Mouse (Mus musculus) cerebellum, adult 9-10 months (tissue): ENCODE data around the gene Pcdh7.

Experiments used
- DNase-seq: peaks from one replicate; pipeline ENCODE4 v3.0.0; 2022

The Pcdh7 gene

DNA sequence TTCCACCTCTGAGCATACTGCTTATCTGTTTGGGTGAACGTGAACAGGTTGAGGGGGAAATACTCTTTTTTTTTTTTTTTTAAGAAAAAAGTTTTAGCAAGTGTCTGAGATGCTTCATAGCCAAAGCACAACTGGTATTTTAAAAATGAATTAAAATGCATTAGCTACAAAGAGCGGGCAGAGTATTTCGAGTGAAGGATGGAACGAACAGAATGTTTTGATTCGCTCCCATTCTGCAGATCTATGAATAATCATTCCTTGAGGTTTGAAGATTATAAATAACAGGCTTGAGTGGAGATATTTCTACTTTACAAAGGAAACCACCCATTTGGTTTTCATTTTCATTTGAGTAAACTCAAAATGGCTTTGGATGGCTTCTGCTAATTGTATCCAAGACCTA is 214.0 kb downstream of the Pcdh7 start:
- DNase-seq = no peak

DNA sequence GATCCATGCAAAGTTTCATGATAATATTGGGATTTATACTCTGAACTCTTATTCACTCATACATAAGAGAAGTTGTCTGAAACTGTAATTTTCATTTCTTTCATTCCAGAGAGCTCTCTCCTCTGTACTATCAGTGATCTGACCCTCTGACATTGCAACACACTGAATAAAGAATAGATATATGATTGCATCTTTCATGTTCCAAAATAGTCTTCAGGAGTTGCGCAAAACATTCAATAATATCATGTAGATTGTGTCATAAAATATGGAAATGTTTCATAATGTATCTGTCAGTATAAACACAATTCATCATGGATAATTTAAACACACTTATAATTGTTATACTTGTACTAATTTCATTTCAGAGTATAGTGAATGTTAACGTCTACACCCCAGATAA is 216.9 kb downstream of the Pcdh7 start:
- no peak for DNase-seq

DNA sequence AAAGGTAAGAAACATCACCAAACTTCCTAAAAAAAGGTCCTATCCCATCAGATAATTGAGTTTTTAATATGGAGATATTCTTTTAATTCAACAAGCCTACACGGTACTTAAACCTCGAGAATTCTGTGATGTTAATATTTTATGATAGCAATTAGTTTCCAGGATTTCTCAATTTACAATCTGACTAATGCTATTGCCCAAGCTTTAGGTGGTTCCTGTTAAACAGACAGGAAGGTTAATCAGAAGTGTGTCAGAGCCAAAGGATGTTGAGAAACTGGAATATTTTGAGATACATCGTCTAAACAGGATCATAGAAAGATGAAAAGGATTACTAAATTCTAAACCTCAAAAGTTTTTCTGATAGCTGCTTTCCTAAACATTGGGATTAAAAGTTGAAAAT is 222.7 kb downstream of the Pcdh7 start:
- DNase-seq = no peak

DNA sequence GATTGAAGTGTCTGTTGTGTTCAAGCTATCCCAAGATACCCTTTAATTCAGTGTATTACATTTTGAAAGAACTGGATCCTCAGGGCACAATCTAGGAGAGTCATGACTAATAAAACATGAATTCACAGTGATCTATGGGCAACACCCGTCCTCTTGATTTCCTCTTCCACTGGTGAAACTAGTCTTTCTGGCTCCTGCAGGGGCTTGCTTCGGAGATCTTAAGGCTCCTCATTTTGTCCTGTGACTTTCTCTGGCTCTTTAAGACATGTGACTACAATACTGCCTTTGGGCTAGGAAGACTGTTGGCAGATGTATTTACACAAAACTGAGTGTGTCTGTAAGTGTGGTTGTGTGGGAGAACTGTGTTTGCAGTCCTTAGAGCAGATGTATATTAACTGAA is 225.4 kb downstream of the Pcdh7 start:
- DNase-seq = no peak

DNA sequence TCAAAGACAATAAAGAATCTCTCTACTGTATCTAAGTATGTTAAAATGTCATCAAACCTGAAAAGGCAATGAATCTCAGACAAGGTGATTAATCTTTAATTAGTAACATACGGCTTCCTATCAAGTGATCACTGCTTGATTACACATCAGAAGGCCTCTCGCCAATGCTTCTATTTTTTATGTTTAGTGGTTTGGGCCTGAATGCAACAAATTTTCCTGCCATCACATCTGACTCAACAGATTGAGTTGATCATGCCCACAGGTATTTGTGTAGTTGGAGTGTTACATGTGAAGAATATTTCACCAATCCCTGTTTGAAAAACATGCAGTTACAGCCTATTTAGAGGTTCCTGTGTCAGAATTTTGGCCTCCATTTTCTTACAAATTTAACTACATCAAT is 225.8 kb downstream of the Pcdh7 start:
- no peak for DNase-seq

DNA sequence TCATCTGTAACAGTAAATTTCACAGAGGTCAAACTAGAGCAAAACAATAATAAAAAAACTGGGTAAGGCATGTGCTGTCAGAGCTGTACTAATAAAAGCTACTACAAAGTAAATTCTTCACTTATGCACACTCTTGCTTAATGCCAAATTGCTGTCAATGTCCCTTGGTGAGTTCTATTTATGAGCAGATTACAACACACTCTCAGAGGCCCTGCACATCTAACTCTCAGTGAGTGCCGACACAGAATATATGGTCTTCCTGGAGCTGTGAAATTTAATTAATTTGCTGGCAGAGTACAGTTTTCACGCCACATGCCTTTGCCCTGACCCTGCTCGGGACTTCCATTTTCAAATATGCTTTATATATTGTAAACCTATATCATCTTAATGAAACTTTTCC is 227.7 kb downstream of the Pcdh7 start:
- DNase-seq = no peak

DNA sequence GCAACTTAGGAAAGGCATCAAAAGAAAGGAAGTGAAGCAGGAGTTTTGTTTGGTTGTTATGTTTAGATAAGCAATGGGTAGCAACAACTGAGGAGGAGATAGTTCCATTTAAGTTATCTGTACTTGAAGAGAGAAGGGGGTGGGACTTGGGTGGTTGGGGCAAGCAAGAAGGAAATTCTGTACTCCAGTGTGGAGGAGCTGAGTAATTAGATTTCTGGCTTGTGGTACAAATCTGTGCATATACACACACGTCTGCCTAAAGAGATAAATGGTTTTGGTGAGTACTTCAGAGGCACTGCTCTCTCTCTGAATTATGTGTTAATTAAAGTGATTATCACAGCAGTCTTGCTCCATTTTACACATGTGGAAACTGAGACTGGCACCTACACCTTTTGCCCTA is 241.6 kb downstream of the Pcdh7 start:
- no peak for DNase-seq

DNA sequence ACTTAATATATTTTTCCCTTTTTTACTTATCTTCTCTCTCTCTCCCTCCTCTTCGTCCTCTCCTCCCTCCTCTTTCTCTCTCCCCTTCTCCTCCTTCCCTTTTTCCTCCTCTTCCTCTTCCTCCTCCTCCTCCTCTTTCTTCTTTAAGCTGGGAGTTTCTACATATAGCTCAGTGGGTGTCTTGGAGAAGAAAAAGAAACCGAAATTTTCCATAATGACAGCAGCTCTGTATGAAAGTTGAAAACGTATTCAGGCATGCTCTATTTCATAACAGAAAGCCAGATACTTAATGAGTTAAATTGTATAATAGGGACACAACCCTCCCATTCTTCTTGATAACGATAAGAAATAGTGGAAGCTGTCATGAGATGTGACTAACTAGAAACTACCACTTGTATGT is 246.0 kb downstream of the Pcdh7 start:
- DNase-seq = no peak

DNA sequence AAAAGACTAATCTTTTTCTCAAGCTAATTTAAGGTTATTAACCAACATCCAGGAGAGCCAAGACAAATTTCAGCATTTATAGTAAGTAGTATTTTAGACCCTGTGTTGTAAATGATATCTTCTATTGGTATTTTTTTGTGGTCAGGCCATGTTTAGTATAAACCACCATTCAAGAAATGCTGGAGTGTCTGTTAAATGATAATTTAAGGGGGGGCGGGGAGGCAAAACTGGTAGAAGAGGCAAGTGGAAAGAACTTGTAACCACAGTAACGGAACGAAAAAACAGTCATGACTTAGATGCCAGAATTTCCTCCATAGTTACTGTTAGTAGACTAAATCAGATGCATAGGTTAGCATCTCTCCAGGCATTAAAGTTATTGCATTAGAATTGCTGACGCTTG is 246.4 kb downstream of the Pcdh7 start:
- DNase-seq = no peak

DNA sequence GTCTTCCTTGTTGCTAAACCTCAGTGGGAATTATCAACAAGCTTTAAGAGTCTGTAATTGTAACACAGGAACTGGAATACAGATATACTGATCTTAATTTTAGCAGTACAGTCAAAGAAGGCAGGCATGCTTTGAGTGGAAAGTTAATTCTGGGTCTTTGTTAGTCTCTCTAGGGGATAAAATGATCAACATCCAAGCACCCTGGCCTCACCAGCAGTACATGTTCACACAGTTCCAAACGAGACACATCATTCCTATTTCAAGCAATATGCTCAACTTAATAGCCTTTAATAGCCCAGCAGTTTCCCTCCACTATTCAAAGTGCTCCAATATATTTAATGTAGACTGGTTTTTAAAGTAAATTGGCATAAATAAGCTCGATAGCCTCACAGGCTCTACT is 275.8 kb downstream of the Pcdh7 start:
- DNase-seq = no peak

DNA sequence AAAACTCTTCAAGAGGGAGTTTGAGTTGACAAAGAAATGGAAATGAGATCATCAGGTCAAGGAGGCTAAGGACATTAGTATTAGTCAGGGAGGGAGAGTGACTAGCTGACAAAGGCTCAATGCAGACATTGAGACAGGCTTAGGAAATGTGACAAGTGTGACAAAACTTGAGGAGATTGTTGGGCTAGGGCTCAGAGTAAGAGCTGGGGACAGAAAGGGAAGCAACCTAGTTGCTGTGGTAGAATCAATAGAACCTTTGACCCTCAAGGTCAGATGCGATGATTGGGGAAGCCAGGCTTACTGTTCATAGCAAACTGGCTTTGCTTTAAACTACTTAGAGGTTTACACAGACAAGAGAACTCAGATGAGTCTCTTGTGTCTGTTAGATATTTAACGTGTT is 303.6 kb downstream of the Pcdh7 start:
- DNase-seq = no peak

DNA sequence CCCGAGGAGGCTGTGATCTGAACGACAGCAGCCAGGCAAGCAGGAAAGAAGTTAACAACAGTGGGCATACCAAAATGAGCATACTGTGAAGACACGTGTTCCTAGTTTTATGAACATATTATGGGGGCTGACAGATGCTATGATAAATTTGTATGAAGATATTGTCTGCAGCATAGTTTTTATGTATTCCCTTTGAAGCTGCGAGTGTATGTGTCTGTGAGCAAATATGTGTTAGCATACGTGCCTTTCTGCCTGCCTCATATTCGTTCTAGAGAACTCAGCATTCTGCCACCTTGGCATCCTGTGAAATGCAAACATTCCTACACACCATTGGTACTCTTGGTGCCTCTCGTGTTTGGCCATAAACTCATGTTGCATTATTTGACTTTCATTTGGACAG is 307.4 kb downstream of the Pcdh7 start:
- DNase-seq = no peak

DNA sequence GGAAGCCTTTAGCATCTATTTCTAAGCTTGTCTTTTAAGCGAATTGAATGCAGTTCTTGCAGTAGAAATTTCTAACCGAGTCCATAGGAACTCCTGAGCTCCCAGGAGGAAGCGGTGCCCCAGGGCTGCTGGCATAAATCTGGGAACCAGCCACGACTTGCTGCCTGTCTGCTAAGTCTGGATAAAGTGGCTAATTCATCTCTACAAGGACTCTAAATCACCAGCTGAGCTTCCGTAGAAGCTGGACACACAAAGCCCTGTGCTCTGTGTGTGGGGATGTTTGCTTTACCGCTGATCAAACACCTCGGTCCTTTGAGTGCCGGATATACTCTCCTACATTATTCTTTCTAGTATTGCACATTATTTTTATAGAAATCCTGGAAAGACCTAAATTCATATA is 308.0 kb downstream of the Pcdh7 start:
- no peak for DNase-seq

DNA sequence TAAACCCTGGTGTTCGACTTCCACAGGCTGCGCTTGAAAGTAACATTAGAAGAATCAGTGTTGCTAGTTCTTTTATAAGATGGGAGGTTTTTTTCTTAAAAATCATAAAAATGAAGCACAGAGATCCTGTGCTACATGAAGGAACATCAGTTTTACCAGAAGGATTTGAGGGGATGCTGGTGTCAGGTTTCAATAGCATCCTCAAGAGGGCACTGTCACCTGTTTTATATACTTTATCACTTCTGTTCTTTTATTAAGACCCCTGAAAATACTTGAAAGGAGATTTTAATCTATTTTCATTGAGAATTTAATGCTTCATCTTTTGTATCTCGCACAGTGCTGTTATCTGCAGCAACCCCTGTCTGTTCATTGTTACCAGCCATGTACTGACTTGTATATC is 322.1 kb downstream of the Pcdh7 start:
- DNase-seq = no peak

DNA sequence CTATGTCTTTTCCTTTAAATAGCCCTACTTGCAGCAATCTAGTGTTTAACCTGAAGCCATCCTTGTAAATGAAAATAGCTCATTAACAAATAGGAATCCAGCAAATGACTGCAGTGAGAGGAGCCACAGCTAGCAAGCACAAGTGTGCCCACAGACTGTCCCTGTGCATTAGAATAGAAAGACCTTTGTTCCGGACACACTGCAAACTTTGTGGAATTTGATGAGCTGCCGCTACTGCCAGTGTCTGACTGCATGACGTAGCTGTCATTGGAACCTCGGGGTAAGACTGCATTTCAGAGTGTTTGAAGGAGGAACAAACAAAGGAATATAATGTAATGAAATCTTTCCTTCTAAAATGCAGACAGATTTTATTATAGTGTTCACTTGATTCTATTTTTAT is 326.4 kb downstream of the Pcdh7 start:
- DNase-seq = no peak

DNA sequence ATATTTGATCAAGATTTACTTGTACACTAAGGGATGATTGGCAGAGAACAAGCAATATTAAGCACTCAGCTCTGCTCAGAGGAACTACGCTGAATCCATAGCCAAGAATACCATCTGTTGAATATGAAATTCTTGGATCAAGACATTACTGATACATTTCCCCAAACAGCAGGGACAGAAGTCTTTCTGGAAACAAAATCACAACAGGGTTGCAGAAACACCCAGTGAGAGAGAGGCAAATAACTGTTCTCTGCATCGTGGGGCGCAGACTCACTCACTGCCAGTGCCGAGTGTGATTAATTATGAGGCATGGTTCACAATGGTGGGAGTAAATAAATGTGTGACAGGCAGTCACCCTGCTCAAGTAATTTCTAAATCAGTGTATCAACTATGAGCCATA is 363.3 kb downstream of the Pcdh7 start:
- DNase-seq = no peak

DNA sequence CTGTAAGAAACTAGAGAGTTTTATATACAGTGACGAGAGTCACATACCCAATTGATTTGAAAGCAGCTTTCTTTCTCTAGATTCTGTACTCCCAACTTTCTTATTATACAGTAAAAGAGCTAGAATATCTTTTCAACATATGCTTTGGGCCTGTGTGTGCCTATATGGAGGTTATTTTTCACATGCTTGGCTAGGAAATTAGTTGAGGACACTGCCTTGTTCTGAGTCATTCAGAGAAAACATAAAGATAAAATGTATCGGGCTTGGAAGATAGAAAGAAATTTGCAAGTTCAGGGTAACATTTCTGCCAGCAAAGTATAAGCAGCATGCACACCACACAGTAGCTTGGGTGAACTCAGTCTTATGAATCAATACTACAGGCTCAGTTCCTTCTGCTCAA is 364.5 kb downstream of the Pcdh7 start:
- DNase-seq = no peak

DNA sequence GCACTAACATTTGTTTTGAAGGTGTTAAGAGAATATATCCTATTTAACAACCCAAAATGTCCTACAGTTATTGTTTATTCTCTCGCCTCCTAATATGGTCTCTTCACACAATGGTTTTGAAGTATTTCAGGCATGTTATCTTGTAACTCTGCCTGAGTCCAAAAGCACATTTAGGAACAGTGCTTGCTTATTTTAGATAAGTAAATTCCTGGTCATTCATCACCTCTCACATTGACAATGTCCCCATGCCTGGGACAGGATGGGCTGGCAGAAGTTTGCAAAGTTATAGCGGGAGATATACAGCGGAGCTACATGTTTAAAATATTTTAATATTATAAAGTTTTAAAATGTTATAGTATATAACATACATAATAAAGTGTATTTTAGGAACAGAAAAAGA is 365.3 kb downstream of the Pcdh7 start:
- DNase-seq = no peak

DNA sequence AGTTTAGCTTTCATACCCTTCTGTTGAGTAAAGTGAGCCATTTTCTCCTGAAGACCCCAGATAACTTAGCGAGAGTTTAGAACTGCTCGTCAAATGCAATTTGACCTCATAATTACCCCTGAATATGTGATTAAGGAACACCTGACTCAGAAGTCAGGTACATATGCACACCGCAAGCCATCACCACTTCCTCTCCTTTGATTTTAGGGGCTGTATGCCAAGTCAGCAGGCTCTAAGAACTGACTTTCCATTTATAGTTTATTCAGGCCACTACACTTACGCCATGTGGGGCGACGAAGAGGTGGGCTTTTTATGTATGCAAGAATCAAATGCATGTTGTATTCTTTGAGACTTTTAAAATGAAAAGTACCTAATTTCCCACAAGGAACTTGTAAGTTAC is 366.2 kb downstream of the Pcdh7 start:
- DNase-seq = no peak

DNA sequence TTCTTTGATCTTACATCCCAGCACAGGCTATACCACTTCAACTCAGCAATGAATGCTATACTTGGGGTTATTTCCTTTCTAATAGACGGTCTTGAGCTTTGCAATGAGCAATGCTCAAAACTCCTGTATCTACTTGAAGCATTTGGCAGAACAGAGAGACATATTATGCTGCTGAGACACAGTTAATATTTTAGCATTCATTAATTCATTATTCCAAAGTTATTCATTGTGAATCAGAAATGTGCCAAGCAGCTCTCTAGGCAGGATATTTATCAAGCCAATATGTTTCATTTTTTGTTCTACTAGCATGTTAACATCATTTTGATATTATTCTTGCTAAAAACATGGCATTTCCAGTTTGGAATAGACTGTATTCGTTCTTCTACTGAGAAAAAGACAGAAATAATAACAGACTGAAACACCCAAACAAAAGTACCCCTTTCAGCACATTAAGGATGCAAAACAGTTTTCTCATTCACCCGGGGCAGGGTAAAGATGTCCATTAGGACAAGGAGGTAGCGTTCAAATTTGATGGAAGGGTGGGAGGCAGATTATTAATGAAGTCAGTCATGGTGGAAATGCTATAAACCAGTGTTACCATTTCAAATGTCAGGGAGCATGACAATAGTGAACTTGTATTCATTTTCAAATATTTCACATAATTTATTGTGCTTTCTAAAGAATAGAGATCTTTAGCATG is 391.0 kb downstream of the Pcdh7 start:
- DNase-seq = no peak

DNA sequence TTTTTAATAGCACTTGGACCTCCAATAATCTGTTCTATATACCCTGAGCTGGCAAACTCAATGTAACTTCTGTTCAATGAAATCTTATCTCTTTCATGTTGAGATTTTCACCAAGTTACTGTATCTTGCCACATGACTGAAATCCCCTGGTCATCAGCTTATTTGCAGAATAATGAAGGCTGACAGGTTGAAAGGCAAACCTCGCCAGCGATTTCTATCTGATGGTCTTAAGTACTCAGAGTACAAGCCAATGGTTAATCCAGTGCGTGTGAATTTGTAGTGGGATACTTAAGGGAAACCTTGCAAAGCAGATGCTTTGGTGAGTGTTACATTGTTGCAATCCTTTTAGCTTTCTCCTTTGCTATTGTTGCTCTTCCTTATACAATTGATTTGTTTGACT is 398.3 kb downstream of the Pcdh7 start:
- no peak for DNase-seq

DNA sequence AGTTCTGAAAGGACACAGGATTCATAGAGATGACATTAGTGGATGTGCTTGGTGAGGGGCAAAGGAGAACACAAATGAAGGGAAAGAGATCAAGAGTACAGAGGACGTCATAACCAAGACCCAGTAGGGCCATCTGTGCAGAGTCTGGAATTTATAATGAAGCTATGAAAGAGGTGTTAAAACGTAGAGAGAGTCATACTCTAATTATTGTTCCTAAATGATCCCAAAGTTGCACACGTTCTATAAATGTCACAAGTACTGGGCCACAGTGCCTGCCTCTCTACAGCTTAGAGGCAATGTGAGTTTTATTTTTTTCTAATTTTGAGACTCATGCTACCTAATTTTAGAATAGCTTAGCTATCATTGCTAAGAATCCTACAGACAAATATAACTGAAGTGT is 400.1 kb downstream of the Pcdh7 start:
- DNase-seq = no peak

DNA sequence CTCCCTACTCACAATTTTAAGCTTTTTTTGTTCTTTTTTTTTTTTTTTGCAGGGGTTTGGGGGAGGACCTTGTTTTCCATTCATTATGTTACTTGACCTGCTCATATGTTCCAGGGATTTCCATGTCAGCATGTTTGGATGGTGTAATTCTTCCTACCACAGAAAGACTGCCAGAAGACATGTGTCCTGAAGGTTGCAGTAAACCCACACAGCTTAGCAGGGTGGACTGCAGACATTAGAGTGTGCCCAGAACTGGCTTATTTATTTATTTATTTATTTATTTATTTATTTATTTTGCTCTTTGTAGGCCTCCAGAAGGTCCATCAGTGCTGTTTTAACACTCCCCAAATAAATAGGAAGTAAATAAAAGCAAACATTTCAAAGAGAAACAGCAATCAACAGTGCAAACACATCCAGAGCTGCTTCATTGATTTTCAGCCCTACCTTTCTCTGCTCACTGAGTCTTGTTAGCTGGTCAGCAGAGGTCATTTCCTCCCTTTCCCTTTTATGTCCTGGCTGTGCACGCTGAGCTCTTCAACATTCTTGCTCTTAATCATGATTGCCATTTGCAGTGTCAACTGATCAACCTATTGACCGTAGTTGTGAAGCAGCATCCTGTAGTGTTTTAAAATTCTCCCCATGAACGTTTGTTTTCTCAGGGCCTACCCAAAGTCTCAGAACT is 401.3 kb downstream of the Pcdh7 start:
- no peak for DNase-seq

DNA sequence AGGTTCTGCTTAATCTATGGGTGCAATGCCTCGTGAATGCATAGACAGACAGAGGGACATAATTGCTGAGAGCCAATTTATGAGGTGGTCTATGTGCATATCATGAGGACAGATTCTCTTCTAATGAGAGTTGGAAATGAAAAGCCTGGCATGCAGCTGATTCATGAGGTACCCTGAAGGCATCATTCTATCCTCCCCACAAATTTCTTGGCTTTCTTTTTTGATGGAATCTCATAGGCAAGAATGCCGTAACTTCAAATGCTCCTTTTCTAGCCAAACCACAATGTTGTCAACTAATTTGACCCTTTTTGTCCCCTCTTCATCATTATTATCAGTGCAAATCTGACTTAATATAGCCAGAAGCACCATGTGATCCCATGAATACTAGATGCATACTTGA is 426.1 kb downstream of the Pcdh7 start:
- DNase-seq = no peak

DNA sequence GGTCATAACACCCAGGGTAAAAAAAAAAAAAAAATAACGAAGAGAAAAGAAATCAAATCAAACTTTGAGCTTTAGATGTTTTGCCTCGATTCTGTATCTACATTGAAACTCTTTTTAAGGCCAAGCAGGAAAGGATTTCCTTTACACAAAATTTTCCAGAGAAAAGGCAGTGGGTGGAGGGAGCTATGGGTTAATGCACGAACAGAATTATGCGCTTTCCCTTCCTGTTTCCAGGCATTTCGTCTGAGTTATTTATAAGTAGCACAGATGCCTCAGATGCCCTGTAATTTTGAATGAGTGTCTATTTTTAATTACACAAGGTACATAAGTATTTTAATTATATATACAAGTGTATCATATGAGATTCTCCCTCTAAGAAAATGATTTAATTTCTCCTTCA is 436.2 kb downstream of the Pcdh7 start:
- no peak for DNase-seq
